Mouse (Mus musculus): ENCODE results near the gene Spata13. TPM values are rescaled to one million over a fixed set of nuclear protein-coding genes. Genes with fewer than 3 reads are reported as not detected.
A peak's percentile ranks its signal among the peaks of the same experiment; 100 is the strongest.

Gene Spata13
- polyA plus RNA-seq, 1 experiment from 2014 or later = 0.43 TPM

- H3K36me3 ChIP-seq (ENCODE audit: inconsistent target) = no peaks in the 10 kb centered on the region
- no peak overlapping the region for H3K4me3 ChIP-seq (ENCODE audit: inconsistent target)
- 88% methylated on average over 10 of the region's 10 CpGs for WGBS (ENCODE audit: missing documents)
- no peak overlapping the region for H3K27ac ChIP-seq
- H3K79me2 ChIP-seq (ENCODE audit: inconsistent target) = no peaks in the 10 kb centered on the region
These were observed 68.8 kb downstream of the Spata13 start for GRCm38 (mm10) chr14:60702377-60703140.

GRCm38 (mm10) chr14:60704510-60704909 is 70.7 kb downstream of the Spata13 start:
- H3K4me3 ChIP-seq (ENCODE audit: inconsistent target) = no peak overlapping the region
- no peaks in the 10 kb centered on the region for H3K79me2 ChIP-seq (ENCODE audit: inconsistent target)
- H3K36me3 ChIP-seq (ENCODE audit: inconsistent target) = no peaks in the 10 kb centered on the region
- WGBS (ENCODE audit: missing documents) = 63% methylated on average over 6 of the region's 6 CpGs
- no peak overlapping the region for H3K27ac ChIP-seq

- whole genome bisulfite sequencing (ENCODE audit: missing documents) = 24% methylated on average over 3 of the region's 3 CpGs
These were observed 71.2 kb downstream of the Spata13 start for GRCm38 (mm10) chr14:60704961-60705360.

GRCm38 (mm10) chr14:60709192-60709591 is 75.4 kb downstream of the Spata13 start:
- no peaks in the 10 kb centered on the region for H3K36me3 ChIP-seq (ENCODE audit: inconsistent target)
- H3K79me2 ChIP-seq (ENCODE audit: inconsistent target) = no peaks in the 10 kb centered on the region
- WGBS (ENCODE audit: missing documents) = 12% methylated on average over 10 of the region's 11 CpGs
- H3K27ac ChIP-seq = no peak overlapping the region
- H3K4me3 ChIP-seq (ENCODE audit: inconsistent target) = no peak overlapping the region

More at GRCm38 (mm10) chr14:60704961-60705360, 71.2 kb downstream of the Spata13 start:
- no peak overlapping the region for H3K27ac ChIP-seq
- H3K4me3 ChIP-seq (ENCODE audit: inconsistent target) = no peak overlapping the region
- no peaks in the 10 kb centered on the region for H3K79me2 ChIP-seq (ENCODE audit: inconsistent target)
- H3K36me3 ChIP-seq (ENCODE audit: inconsistent target) = no peaks in the 10 kb centered on the region

- no peaks in the 10 kb centered on the region for H3K36me3 ChIP-seq (ENCODE audit: inconsistent target)
- 94% methylated on average over 8 of the region's 8 CpGs for WGBS (ENCODE audit: missing documents)
- no peaks in the 10 kb centered on the region for H3K79me2 ChIP-seq (ENCODE audit: inconsistent target)
- H3K4me3 ChIP-seq (ENCODE audit: inconsistent target) = no peak overlapping the region
- H3K27ac ChIP-seq = no peak overlapping the region
These were observed 75.9 kb downstream of the Spata13 start for GRCm38 (mm10) chr14:60709749-60710148.

GRCm38 (mm10) chr14:60711161-60711560 is 77.4 kb downstream of the Spata13 start:
- WGBS (ENCODE audit: missing documents) = 88% methylated on average over 5 of the region's 5 CpGs
- no peak overlapping the region for H3K4me3 ChIP-seq (ENCODE audit: inconsistent target)
- no peaks in the 10 kb centered on the region for H3K36me3 ChIP-seq (ENCODE audit: inconsistent target)
- no peaks in the 10 kb centered on the region for H3K79me2 ChIP-seq (ENCODE audit: inconsistent target)
- no peak overlapping the region for H3K27ac ChIP-seq

- Histone ChIP-seq H3K79me2 (ENCODE audit: inconsistent target) (no peaks in the 10 kb centered on the region), H3K4me3 (ENCODE audit: inconsistent target) (no peak overlapping the region), H3K27ac (no peak overlapping the region), H3K36me3 (ENCODE audit: inconsistent target) (no peaks in the 10 kb centered on the region)
- WGBS (ENCODE audit: missing documents) = 72% methylated on average over 6 of the region's 6 CpGs
These were observed 77.9 kb downstream of the Spata13 start for GRCm38 (mm10) chr14:60711590-60712288.

GRCm38 (mm10) chr14:60712289-60712830 is 78.6 kb downstream of the Spata13 start:
- no peaks in the 10 kb centered on the region for H3K79me2 ChIP-seq (ENCODE audit: inconsistent target)
- no peak overlapping the region for H3K27ac ChIP-seq
- no peak overlapping the region for H3K4me3 ChIP-seq (ENCODE audit: inconsistent target)
- WGBS (ENCODE audit: missing documents) = 69% methylated on average over 11 of the region's 11 CpGs
- H3K36me3 ChIP-seq (ENCODE audit: inconsistent target) = no peaks in the 10 kb centered on the region

- 89% methylated on average over 5 of the region's 5 CpGs for WGBS (ENCODE audit: missing documents)
- H3K4me3 ChIP-seq (ENCODE audit: inconsistent target) = no peak overlapping the region
- H3K79me2 ChIP-seq (ENCODE audit: inconsistent target) = no peaks in the 10 kb centered on the region
- H3K27ac ChIP-seq = no peak overlapping the region
- no peaks in the 10 kb centered on the region for H3K36me3 ChIP-seq (ENCODE audit: inconsistent target)
These were observed 81.9 kb downstream of the Spata13 start for GRCm38 (mm10) chr14:60715686-60716085.

GRCm38 (mm10) chr14:60721304-60721703 is 87.5 kb downstream of the Spata13 start:
- H3K36me3 ChIP-seq (ENCODE audit: inconsistent target) = no peaks in the 10 kb centered on the region
- H3K4me3 ChIP-seq (ENCODE audit: inconsistent target) = no peak overlapping the region
- no peaks in the 10 kb centered on the region for H3K79me2 ChIP-seq (ENCODE audit: inconsistent target)
- 28% methylated on average over 7 of the region's 8 CpGs for WGBS (ENCODE audit: missing documents)
- no peak overlapping the region for H3K27ac ChIP-seq

- no peak overlapping the region for H3K27ac ChIP-seq
- no peaks in the 10 kb centered on the region for H3K79me2 ChIP-seq (ENCODE audit: inconsistent target)
- no peaks in the 10 kb centered on the region for H3K36me3 ChIP-seq (ENCODE audit: inconsistent target)
- 41% methylated on average over 3 of the region's 3 CpGs for WGBS (ENCODE audit: missing documents)
- H3K4me3 ChIP-seq (ENCODE audit: inconsistent target) = no peak overlapping the region
These were observed 88.1 kb downstream of the Spata13 start for GRCm38 (mm10) chr14:60721938-60722337.

GRCm38 (mm10) chr14:60726091-60726490 is 92.3 kb downstream of the Spata13 start:
- Histone ChIP-seq H3K79me2 (ENCODE audit: inconsistent target) (no peaks in the 10 kb centered on the region), H3K36me3 (ENCODE audit: inconsistent target) (no peaks in the 10 kb centered on the region), H3K4me3 (ENCODE audit: inconsistent target) (no peak overlapping the region), H3K27ac (no peak overlapping the region)
- 61% methylated on average over 6 of the region's 6 CpGs for WGBS (ENCODE audit: missing documents)

- H3K4me3 ChIP-seq (ENCODE audit: inconsistent target) = no peak overlapping the region
- H3K36me3 ChIP-seq (ENCODE audit: inconsistent target) = no peaks in the 10 kb centered on the region
- H3K27ac ChIP-seq = no peak overlapping the region
- H3K79me2 ChIP-seq (ENCODE audit: inconsistent target) = no peaks in the 10 kb centered on the region
- WGBS (ENCODE audit: missing documents) = 71% methylated on average over 4 of the region's 4 CpGs
These were observed 93.3 kb downstream of the Spata13 start for GRCm38 (mm10) chr14:60727130-60727529.

- WGBS (ENCODE audit: missing documents) = 18% methylated on average over 6 of the region's 6 CpGs
- H3K4me3 ChIP-seq (ENCODE audit: inconsistent target) = no peak overlapping the region
- no peaks in the 10 kb centered on the region for H3K36me3 ChIP-seq (ENCODE audit: inconsistent target)
- H3K27ac ChIP-seq = no peak overlapping the region
- peaks cover 6% of the 10 kb centered on the region; the same call in 1 of the 2 replicates for H3K79me2 ChIP-seq (ENCODE audit: inconsistent target)
These were observed 98.3 kb downstream of the Spata13 start for GRCm38 (mm10) chr14:60732081-60732480.

- peak overlapping the region; percentile 28; the same call in 1 of the 2 replicates for H3K27ac ChIP-seq
- WGBS (ENCODE audit: missing documents) = under 1% methylated on average over 16 of the region's 16 CpGs
- peak overlapping the region; percentile 3; the same call in 1 of the 2 replicates for H3K4me3 ChIP-seq (ENCODE audit: inconsistent target)
These were observed 99.0 kb downstream of the Spata13 start for GRCm38 (mm10) chr14:60732787-60733186.

More at GRCm38 (mm10) chr14:60732787-60733186, 99.0 kb downstream of the Spata13 start:
- Histone ChIP-seq H3K79me2 (ENCODE audit: inconsistent target) (peaks cover 6% of the 10 kb centered on the region; the same call in 1 of the 2 replicates), H3K36me3 (ENCODE audit: inconsistent target) (no peaks in the 10 kb centered on the region)
